In the genomic region with DNA sequence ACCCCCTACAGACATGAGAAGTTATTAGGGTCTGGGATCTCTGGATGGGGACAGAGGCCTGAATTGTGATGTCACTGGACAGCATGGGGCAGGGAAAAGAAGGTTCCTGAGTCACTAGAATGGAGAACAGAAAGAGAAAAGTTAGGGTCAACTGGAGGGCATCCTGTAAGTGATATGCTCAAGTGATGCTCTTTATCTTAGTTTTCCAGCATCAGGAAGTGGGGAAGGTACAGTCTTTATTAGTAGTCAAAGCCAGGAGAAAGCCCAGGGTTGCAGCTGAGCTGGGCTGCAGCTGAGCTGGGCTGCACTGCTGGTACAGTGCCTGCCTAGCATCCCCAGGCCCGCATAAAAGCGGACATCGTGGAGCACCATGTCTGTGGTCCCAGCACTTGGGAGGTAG, we compare ENCODE assay signal across 23 mouse cellular contexts.
A peak's percentile ranks its signal among the peaks of the same experiment; 100 is the strongest.
DNase-seq lines count a peak whose midpoint lies in the region; ATAC-seq and TF ChIP-seq lines count a peak whose summit lies in the region.
"Had no signal": no experiment of that assay in that cellular context is flagged by ENCODE, and none has a peak within 500 bp of the region (broad histone marks: within the 10 kb centered on the region; RNA-seq: fewer than 3 reads in every experiment).

No protein-coding gene starts in this region.

- ATAC-seq in heart, embryonic 16.5 days (replicated peaks; ENCODE audit: extremely low read depth, insufficient read depth, low FRiP score): no peak
- no peak for ATAC-seq in heart, embryonic 11.5 days (replicated peaks; ENCODE audit: insufficient number of reproducible peaks, low FRiP score, low TSS enrichment)
- ATAC-seq in kidney, postnatal 0 days (replicated peaks; ENCODE audit: low FRiP score, low read depth): no peak
- ATAC-seq in stomach, embryonic 16.5 days (ENCODE audit: insufficient read depth, low FRiP score): no peak
- no peak for ATAC-seq in stomach, postnatal 0 days (ENCODE audit: low FRiP score, low TSS enrichment)
- ATAC-seq: forebrain, embryonic 13.5 days had no signal

- no peak overlapping the region for H3K4me2 ChIP-seq in heart, embryonic 16.5 days (ENCODE audit: low read depth, low read length)
- no peak overlapping the region for H3K4me2 ChIP-seq in heart, embryonic 11.5 days
- H3K4me2 ChIP-seq in kidney, postnatal 0 days (ENCODE audit: low read length): no peak overlapping the region
- no peak overlapping the region for H3K4me2 ChIP-seq in stomach, embryonic 16.5 days (ENCODE audit: low read depth, low read length)
- H3K4me2 ChIP-seq in stomach, postnatal 0 days (replicated peaks; ENCODE audit: low read depth): no peak overlapping the region
- H3K4me2 ChIP-seq: embryonic facial prominence, embryonic 12.5 days; forebrain, embryonic 13.5 days; hindbrain, embryonic 12.5 days; liver, embryonic 13.5 days had no signal

- H3K4me1 ChIP-seq in heart, embryonic 16.5 days (ENCODE audit: control insufficient read depth, insufficient read depth, low read length): no peaks in the 10 kb centered on the region; the same call in 1 of the 2 replicates
- 0 out of 2 replicates have a peak, but pooled peaks cover 13% of the 10 kb centered on the region for H3K4me1 ChIP-seq in heart, embryonic 11.5 days (ENCODE audit: control insufficient read depth, insufficient read depth, low read length)
- 0 out of 2 replicates have a peak, but pooled peaks cover 4% of the 10 kb centered on the region for H3K4me1 ChIP-seq in kidney, postnatal 0 days (replicated peaks; ENCODE audit: insufficient read depth, low read length)
- H3K4me1 ChIP-seq in stomach, embryonic 16.5 days (ENCODE audit: control insufficient read depth, insufficient read depth, low read length): 0 out of 2 replicates have a peak, but pooled peaks cover 4% of the 10 kb centered on the region
- H3K4me1 ChIP-seq in stomach, postnatal 0 days (replicated peaks; ENCODE audit: control insufficient read depth, insufficient read depth): no peaks in the 10 kb centered on the region; the same call in 1 of the 2 replicates
- H3K4me1 ChIP-seq: forebrain, embryonic 13.5 days; hindbrain, embryonic 12.5 days had no signal

- H3K9me3 ChIP-seq in heart, embryonic 16.5 days (replicated peaks; ENCODE audit: control insufficient read depth, low read length): no peaks in the 10 kb centered on the region
- no peaks in the 10 kb centered on the region for H3K9me3 ChIP-seq in heart, embryonic 11.5 days (replicated peaks; ENCODE audit: control insufficient read depth, low read length)
- no peaks in the 10 kb centered on the region for H3K9me3 ChIP-seq in kidney, postnatal 0 days (replicated peaks; ENCODE audit: low read length)
- no peaks in the 10 kb centered on the region for H3K9me3 ChIP-seq in stomach, embryonic 16.5 days (replicated peaks; ENCODE audit: control insufficient read depth, low read length)
- H3K9me3 ChIP-seq in stomach, postnatal 0 days (ENCODE audit: control insufficient read depth, low read length): no peaks in the 10 kb centered on the region
- H3K9me3 ChIP-seq: embryonic facial prominence, embryonic 12.5 days; forebrain, embryonic 13.5 days; hindbrain, embryonic 12.5 days; liver, embryonic 13.5 days had no signal

- no peaks in the 10 kb centered on the region for H3K27me3 ChIP-seq in heart, embryonic 16.5 days (ENCODE audit: control insufficient read depth, insufficient read depth, low read length)
- H3K27me3 ChIP-seq in heart, embryonic 11.5 days (ENCODE audit: control insufficient read depth, insufficient read depth, low read length): no peaks in the 10 kb centered on the region
- H3K27me3 ChIP-seq in kidney, postnatal 0 days (ENCODE audit: insufficient read depth, low read length): no peaks in the 10 kb centered on the region
- H3K27me3 ChIP-seq in stomach, embryonic 16.5 days (ENCODE audit: control insufficient read depth, insufficient read depth, low read length): no peaks in the 10 kb centered on the region
- H3K27me3 ChIP-seq in stomach, postnatal 0 days (ENCODE audit: control insufficient read depth, insufficient read depth, low read length): no peaks in the 10 kb centered on the region
- H3K27me3 ChIP-seq: embryonic facial prominence, embryonic 12.5 days; forebrain, embryonic 13.5 days; hindbrain, embryonic 12.5 days; liver, embryonic 13.5 days had no signal

- H3K4me3 ChIP-seq in heart, embryonic 16.5 days (ENCODE audit: low read length): no peak overlapping the region
- no peak overlapping the region for H3K4me3 ChIP-seq in heart, embryonic 11.5 days (ENCODE audit: low read depth, low read length)
- no peak overlapping the region for H3K4me3 ChIP-seq in kidney, postnatal 0 days (replicated peaks; ENCODE audit: low read depth, low read length)
- no peak overlapping the region for H3K4me3 ChIP-seq in stomach, embryonic 16.5 days (replicated peaks; ENCODE audit: low read length)
- H3K4me3 ChIP-seq in stomach, postnatal 0 days (ENCODE audit: low read depth, low read length): no peak overlapping the region
- H3K4me3 ChIP-seq: embryonic facial prominence, embryonic 12.5 days; erythroblast, embryonic 14.5 days; forebrain, embryonic 13.5 days; hindbrain, embryonic 12.5 days; left cerebral cortex, adult 2 months; liver, embryonic 13.5 days; midbrain, embryonic 10.5 days had no signal

- TF ChIP-seq EP300 in stomach, postnatal 0 days (optimal IDR thresholded peaks at IDR 0.05): no peak

- DNase-seq in kidney, postnatal 0 days (ENCODE audit: low spot score): no peak
- no peak for DNase-seq in kidney, adult 11 months
- DNase-seq in stomach, postnatal 0 days (ENCODE audit: low spot score): no peak
- no peak for DNase-seq in cerebellum, adult 11-12 months
- DNase-seq: adrenal gland, adult 2 months; cerebellum, adult 9-11 months; gastrocnemius, postnatal 25 days; kidney, postnatal 4 days; layer of hippocampus, adult 9-11 months; left cerebral cortex, postnatal 4 days; liver, embryonic 13.5 days; right cerebral cortex, postnatal 25 days; thymus, adult 2 months had no signal

- H3K36me3 ChIP-seq in heart, embryonic 16.5 days (ENCODE audit: control insufficient read depth, insufficient read depth): no peaks in the 10 kb centered on the region
- H3K36me3 ChIP-seq in heart, embryonic 11.5 days (ENCODE audit: control insufficient read depth, insufficient read depth, low read length): no peaks in the 10 kb centered on the region
- H3K36me3 ChIP-seq in kidney, postnatal 0 days (ENCODE audit: insufficient read depth, low read length): no peaks in the 10 kb centered on the region
- no peaks in the 10 kb centered on the region for H3K36me3 ChIP-seq in stomach, embryonic 16.5 days (ENCODE audit: control insufficient read depth, insufficient read depth, low read length)
- H3K36me3 ChIP-seq in stomach, postnatal 0 days (ENCODE audit: control insufficient read depth, insufficient read depth, low read length): no peaks in the 10 kb centered on the region
- H3K36me3 ChIP-seq: embryonic facial prominence, embryonic 12.5 days; hindbrain, embryonic 12.5 days; liver, embryonic 13.5 days; midbrain, embryonic 10.5 days had no signal

- TF ChIP-seq CTCF in kidney, postnatal 0 days (IDR thresholded peaks at IDR 0.05; ENCODE audit: low read depth): no peak
- no peak for TF ChIP-seq CTCF in stomach, postnatal 0 days (IDR thresholded peaks at IDR 0.05; ENCODE audit: low read depth)

- 76% methylated on average over 3 of the region's 3 CpGs for WGBS in heart, embryonic 16.5 days
- WGBS in heart, embryonic 11.5 days (ENCODE audit: insufficient replicate concordance): 90% methylated on average over 3 of the region's 3 CpGs
- WGBS in kidney, postnatal 0 days: 87% methylated on average over 3 of the region's 3 CpGs
- WGBS in stomach, embryonic 16.5 days: 83% methylated on average over 3 of the region's 3 CpGs
- WGBS in stomach, postnatal 0 days: 85% methylated on average over 3 of the region's 3 CpGs

- no peak overlapping the region for H3K9ac ChIP-seq in heart, embryonic 16.5 days (ENCODE audit: low read length)
- H3K9ac ChIP-seq in heart, embryonic 11.5 days (ENCODE audit: low read depth, low read length): no peak overlapping the region
- H3K9ac ChIP-seq in kidney, postnatal 0 days (ENCODE audit: low read depth, low read length): no peak overlapping the region
- no peak overlapping the region for H3K9ac ChIP-seq in stomach, embryonic 16.5 days (ENCODE audit: low read length)
- H3K9ac ChIP-seq in stomach, postnatal 0 days (ENCODE audit: low read length): no peak overlapping the region
- H3K9ac ChIP-seq: embryonic facial prominence, embryonic 12.5 days; forebrain, embryonic 13.5 days; hindbrain, embryonic 12.5 days; liver, embryonic 13.5 days had no signal

- H3K27ac ChIP-seq in heart, embryonic 16.5 days (ENCODE audit: low read length): peak overlapping the region; percentile 65
- no peak overlapping the region for H3K27ac ChIP-seq in heart, embryonic 11.5 days (ENCODE audit: low read depth, low read length)
- H3K27ac ChIP-seq in kidney, postnatal 0 days: peak overlapping the region; percentile 36; the same call in 1 of the 2 replicates
- H3K27ac ChIP-seq in stomach, embryonic 16.5 days (ENCODE audit: low read length): peak overlapping the region; percentile 8; the same call in 1 of the 2 replicates
- H3K27ac ChIP-seq in stomach, postnatal 0 days (replicated peaks): no peak overlapping the region
- H3K27ac ChIP-seq: embryonic facial prominence, embryonic 12.5 days; forebrain, embryonic 13.5 days; hindbrain, embryonic 12.5 days; left cerebral cortex, adult 2 months; liver, embryonic 13.5 days; macrophage; midbrain, embryonic 10.5 days had no signal

Comparison
In these comparisons a context has a peak if more than half of its experiments do, and no peak if none do; other contexts are left out.
1. H3K27ac ChIP-seq: peak in heart, embryonic 16.5 days (single experiment), kidney, postnatal 0 days (single experiment) and stomach, embryonic 16.5 days (single experiment); none in heart, embryonic 11.5 days (single experiment) and stomach, postnatal 0 days (single experiment).